Mouse (Mus musculus) left cerebral cortex, adult 11 months (tissue): ENCODE data around the gene Fam19a2.

Source experiments
- DNase-seq: peaks from one replicate; pipeline ENCODE4 v3.0.0; 2022; ENCODE audit warnings: low spot score

Fam19a2 gene

GRCm38 (mm10) chr10:123570616-123571188 is 306.9 kb downstream of the Fam19a2 start:
- DNase-seq: no peak

DNA sequence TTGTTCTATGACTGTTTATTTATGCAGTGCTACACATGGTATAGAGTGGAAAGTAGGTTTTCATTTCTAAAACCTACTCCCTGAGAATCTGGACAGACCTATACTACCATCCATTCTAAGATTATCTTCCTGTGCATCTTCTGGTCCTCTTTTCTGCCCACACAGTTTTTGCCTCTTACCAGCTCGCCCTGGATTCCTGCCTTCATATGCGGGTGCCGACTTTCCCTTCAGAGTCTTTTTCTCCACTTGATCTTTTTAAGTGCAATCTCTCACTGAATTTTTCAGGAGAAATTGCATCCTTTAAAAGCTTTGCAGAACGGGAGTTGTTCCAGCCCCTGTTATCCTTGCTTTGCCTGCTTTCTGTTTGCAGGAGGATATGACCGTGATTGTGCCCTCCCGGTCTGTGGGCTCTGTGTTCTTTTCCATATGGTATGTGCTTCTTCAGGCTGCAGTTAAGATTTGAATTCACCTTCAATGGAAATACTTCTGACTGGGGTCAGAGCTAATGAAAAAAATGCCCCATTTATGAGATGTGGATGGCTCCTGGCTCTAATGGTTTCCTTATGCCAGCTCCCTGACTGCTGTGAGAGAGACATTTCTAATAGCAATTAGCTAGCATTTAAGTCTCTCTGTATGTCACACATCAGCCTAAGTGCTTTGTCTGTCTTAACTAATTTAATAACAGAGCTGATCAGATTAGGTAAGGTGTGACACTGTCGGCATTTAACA is 308.7 kb downstream of the Fam19a2 start:
- DNase-seq: no peak

DNA sequence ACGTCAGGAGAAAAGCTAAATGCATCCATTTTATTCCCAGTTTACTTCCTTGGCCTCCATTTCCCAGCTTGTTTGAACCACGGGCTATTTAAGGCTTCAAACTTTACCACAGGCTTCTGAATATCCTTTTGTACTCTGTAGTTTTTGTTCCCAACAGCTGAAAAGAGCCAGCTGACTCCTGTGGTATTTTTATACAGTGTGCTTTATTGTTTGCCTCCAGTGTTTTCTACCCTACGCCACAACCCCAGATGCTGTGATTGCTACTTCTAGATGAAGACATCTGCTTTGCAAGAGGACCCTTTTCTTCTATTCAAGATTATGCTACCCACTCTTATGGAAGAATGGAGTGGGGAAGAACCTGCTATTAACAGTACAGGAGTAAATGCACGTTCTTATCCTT is 314.0 kb downstream of the Fam19a2 start:
- peak; percentile 14 for DNase-seq

GRCm38 (mm10) chr10:123579012-123579411 is 315.2 kb downstream of the Fam19a2 start:
- DNase-seq: no peak

DNA sequence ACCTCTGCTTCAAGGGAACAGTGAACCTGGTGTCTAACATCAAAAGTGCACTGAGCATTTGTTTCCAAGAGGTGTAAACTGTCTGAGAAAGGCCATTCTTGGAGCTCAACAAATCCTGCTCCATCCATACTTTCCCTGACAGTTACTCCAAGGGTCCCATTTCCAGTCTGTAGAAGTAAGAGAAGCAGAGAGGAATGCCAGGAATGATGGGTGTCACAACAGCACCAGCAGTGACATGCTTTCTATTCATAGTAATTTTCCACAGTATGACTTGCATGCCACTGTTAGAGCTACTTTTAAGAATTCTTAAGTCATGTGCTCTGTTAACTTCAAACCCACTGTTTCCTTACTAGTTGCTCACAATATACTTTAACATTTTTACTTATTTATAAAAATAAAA is 331.2 kb downstream of the Fam19a2 start:
- DNase-seq: no peak

- no peak for DNase-seq
These were observed 333.3 kb downstream of the Fam19a2 start for GRCm38 (mm10) chr10:123597059-123597458.

DNA sequence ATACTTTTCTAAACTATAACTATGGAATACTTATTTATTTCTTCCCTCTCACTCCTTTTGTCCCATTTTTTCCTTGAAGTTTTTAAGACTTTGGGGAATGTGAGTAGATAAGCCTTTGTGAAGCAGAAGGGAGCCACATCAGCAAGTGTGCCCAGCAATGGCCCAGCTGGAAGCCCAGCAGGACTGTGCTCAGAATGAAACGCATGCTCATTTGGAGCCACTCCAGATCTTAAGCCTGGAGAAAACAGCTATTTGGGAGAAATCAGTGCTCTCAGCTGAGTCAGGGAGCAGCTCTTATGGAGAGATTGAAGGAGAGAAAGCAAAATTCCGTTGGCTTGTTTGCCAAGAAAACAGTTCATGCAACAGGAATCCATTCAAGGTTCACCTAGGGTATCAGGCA is 341.9 kb downstream of the Fam19a2 start:
- DNase-seq: no peak

DNA sequence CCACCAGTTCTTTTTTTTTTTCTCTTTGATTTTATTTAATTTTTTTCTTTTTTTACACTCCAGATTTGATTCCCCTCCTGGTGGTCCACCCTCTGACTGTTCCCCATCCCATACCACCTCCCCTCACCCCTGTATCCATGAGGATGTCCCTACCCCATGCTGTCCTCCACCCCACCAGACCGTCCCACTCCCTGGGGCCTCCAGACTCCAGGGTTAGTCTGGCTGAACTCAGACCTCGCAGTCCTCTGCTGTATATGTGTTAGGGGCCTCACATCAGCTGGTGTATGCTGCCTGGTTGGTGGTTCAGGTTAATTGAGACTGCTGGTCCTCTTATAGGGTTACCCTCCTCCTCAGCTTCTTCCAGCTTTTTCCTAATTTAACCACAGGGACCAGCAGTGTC is 362.9 kb downstream of the Fam19a2 start:
- no peak for DNase-seq

- no peak for DNase-seq
These were observed 365.5 kb downstream of the Fam19a2 start for GRCm38 (mm10) chr10:123629248-123629744.

DNA sequence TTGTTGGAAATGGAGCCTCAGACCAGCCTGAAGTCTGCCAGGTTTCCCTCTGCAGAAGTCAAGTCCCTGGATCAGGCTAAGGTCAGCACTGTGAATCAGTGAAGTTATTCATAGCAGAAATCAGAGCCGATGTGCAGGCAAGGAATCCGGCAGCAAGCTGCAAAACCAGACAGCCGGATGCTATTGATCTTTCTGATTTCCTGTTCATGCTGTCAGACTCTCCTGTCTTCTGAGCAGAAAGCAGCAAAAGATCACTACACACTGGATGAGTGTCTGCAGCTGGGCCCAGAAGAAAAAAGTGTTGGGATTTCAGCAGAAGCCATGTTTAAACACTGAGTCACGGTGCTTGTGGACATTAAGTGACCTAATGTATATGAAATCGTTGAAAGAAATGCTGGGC is 368.2 kb downstream of the Fam19a2 start:
- no peak for DNase-seq

DNA sequence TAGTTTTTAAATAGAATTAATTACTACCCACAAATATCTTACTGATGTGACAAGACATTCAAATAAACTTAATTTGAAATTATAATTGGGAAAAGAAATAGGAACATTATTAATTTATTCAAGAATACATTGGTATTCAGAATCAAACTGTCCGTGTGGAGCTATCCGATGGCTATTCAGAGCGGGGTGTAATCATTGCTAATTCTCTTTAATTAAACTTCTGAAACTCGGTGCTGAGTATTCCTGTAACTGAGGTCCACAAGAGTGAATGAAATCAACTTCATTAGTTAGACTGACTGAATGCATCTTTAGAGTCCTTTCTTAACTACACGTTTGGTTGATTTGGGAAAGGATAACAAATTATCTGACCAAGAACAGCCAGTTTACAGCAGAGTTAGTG is 372.9 kb downstream of the Fam19a2 start:
- DNase-seq: no peak

GRCm38 (mm10) chr10:123637496-123637895 is 373.7 kb downstream of the Fam19a2 start:
- no peak for DNase-seq

DNA sequence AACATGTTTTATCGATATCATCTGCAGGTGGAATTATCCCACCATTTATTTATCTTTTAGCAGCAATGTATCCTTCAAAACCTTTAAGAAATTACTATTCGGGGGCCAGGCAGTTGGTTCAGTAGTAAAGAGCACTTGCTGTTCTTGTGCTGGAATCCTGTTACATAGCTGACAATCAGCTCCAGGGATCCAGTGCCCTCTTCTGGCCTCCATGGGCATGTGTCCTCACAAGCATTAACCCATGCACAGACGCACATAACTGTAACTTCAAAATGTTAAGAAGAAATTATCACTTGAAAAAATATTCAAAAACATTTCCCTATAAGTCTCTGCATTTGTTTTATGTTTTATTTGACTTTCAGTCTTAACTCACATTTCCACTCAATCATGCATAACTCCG is 381.8 kb downstream of the Fam19a2 start:
- no peak for DNase-seq

DNA sequence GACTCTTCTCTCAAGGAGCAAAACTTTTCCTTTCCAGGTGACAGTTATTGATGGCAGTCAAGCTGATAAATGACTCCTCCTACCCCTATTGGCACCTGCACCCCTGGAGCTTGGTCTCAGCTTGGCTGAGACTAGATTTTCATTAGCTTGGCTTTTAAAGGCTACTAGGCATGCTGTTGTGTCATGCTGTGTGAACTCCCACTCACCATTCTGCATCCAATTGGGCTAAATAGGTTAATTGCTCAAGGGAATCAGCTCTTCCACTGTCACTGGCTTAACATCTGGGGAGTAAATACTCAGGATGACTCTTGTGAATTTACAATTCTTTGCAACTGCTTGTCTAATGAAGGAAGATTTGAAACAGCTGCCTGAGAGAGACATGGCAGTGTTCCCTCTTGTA is 407.4 kb downstream of the Fam19a2 start:
- DNase-seq: no peak

GRCm38 (mm10) chr10:123678284-123678864 is 414.6 kb downstream of the Fam19a2 start:
- no peak for DNase-seq

GRCm38 (mm10) chr10:123682718-123683255 is 419.0 kb downstream of the Fam19a2 start:
- DNase-seq: no peak

DNA sequence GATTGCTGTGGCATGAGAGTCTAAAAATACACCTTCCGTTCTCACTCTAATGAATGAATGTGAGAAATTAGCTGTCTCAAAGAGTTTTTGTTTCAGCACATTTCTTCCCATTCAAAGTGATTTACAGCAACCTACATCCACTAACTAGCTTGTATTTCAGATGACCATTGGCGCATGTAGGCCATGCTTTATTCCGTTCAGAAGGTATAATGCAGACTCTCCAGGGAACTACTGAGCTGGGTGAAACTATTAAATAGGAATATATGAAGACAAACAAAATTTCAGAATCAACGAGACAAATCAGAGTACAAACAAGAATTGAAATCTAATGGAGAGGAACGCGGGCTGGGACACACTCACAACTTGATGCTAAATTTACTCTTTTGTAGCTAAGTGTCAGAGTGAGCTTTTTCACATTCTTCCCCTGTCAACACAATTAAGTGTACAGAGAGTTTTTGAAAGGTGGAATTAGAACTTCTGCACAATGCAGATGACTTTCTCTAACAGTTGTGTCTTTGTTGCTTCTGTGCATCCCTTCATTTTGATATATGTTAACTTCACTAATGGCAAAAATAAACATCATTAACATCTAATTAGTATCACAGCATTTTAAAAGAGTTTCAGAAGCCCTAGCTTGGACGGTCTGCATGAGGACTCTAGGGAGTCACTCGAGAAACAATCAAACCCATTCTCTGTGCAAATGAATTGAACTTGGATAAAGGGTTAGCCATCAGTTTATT is 428.6 kb downstream of the Fam19a2 start:
- DNase-seq: no peak

DNA sequence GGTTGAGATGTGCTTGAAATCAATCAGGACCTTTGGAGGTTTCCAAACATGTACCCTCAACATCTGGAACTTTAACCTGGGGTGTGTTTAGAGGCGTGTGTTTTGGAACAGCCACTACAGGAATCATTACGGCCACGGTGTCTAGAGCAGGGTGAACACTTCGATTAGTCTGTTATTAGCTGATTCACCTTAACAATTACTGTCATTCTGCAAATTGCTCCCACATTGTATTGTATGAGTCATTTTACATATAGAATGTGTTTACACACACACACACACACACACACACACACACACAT is 429.1 kb downstream of the Fam19a2 start:
- no peak for DNase-seq

DNA sequence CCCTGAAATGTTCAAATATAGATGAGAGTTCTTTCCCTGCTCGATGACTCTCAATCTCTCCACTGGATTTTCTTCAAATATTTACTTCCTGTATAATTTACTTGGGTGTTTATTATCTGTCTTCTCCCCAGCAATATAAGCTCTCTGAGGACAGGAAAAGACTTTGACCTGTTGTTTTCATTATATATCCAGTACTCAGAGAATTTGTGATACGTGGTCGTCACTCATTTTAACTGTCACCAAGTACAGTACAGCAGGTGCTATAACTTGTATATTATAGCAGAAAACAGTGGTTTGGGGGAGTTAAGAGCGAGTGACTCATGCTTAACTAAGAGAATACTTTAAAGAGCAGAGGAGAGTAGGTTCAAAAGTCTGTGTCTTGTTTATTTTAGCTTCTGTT is 438.8 kb downstream of the Fam19a2 start:
- DNase-seq: no peak

- DNase-seq: no peak
These were observed 443.2 kb downstream of the Fam19a2 start for GRCm38 (mm10) chr10:123707026-123707425.

GRCm38 (mm10) chr10:123710738-123711137 is 446.9 kb downstream of the Fam19a2 start:
- DNase-seq: peak; percentile 3

DNA sequence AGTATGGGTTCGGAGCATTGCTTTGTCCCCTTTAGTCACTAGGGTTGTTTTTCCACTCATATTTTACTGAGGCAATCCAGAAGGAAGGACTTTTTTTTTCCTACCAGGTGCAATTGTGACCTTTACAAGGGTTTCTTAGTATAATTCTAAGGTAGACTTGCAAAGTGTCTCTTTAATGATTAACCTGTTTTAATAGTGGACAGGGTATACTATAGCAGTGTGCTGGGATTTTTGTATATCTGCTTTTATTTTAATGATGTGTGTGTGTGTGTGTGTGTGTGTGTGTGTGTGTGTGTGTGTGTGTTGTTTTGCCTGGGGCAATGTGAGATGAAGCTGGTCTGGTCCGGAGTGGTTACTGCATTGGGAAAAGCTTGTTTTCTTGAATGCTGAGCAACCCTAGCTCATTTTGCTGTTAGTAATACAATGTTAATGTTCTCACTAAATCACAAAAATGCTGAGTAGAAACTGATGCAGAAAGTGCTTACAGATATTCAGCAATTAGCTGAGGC is 458.2 kb downstream of the Fam19a2 start:
- DNase-seq: no peak
